Mouse (Mus musculus): ENCODE results near the gene Ddi2.
"Not testable (repeated sequence)": the region's sequence is repeated elsewhere in the genome, so short reads cannot be mapped to it uniquely, and the experiment has no call there.

The Ddi2 gene

DNA sequence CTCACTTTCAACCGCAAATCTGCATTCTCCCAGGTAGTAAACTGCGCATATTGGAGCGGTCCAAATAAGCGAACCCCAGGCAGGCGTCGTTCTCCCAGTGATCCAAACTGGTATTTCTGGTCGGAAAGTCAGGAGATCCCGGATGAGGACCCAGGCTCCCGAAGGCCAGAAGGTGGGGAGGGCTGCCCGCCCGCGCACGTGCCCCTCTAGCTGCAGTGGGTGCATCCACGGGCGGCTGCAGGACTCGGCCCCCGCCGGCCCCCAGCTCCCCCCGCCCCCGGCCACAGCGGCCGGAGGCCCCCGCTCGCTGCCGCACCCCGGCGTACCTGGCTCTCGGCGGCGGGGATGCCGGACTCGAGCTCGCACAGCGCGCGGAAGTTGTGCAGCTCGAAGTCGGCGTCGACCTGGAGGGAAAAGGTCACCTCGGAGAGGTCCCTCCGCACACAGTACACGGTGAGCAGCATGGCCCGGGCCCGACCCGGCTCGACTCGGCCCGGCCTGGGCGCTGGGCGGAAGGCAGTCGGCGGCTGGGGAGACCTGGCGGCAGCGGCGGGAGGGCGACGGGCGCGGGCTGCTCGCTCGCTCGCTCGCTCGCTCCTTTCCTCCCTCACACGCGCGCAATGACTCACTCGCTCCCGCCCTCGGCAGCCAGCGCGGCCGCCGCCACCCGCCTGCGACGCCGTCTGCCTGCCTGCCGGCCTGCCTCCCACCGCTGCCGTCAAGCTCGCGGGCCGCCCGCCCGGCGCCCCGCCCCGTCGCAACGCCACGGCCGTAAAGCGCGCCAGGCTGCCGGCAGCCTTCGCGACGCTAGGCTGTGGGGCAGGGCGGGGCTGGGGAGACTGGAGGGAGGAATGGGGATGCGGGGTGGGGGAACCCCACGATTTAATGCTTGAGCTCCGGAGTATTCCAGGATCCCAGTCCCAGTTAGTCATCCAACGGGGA, at the start of gene Ddi2:
Ddi2 (minus strand) TSS at position 689 of the 942 bp plus-strand sequence.
- peak; percentile 94 to 96 for DNase-seq (ENCODE audit: inconsistent age in 2 of 2, low spot score in 1 of 2)

DNA sequence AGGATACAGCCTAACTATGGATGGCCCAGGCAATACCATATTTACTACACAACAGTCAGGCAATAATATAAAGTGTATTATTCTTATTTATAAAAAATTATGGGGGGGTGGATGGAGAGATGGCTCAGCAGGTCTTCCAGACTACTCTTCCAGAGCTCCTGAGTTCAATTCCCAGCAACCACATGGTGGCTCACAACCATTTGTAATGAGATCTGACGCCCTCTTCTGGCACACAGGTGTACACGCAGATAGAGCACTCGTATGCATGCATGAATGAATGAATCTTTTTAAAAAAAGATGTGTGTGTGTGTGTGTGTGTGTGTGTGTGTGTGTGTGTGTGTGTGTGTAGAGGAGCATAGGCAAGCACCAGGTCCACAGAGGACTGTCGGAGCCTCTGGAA, 49.8 kb upstream of the Ddi2 start:
- not testable (repeated sequence) for DNase-seq (ENCODE audit: inconsistent age in 2 of 2, low spot score in 1 of 2)

DNA sequence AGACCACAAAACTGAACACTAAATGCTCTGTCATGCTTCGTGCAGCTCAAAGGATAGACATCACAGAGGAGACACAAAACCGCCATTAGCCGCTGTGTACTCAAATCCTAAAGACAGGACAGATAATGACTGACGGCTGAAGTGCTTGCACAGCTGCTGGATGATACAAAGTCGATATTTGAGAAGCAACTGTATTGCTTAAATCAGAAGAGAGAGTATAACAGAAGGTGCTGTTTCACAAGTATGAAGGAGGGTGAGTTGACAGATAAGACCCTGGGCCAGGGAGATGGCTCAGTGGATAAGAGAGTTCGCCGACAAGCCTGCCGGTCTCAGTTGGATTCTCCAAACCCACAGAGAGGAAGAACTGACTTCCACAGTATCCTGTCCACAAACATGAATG, 48.6 kb upstream of the Ddi2 start:
- DNase-seq (ENCODE audit: inconsistent age in 2 of 2, low spot score in 1 of 2): no peak

DNA sequence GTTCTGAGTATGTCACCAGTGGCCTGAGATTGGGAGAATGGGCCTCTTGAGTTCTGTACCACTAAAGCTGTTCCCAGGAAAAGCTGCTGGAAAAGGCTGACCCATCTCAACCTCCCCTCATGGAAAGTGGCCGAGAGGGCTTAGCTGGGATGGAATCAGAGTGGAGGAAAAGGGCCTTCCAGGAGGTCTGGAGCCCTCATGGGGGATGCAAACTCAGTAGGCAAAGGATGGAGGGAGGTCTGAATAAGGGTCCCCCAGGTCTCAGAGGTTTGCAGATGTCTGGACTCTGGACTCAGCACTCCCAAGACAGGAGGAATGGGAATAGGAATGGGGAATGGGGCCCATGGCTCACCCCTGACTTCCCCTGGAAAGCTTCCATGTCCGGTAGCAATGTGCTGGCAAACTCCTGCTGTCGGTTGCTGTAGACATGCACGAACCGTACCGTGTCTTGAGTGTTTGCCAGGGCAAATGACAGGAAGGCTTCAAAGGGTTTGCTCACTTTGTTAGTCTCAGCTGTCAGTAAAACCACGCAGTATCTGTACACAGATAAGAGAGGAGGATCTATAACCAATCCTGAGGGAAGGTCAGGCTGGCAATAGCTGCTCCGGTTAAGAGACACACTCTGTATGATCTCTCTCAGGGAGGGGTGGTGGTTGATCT, 46.4 kb upstream of the Ddi2 start:
- DNase-seq (ENCODE audit: inconsistent age in 2 of 2, low spot score in 1 of 2): no peak

DNA sequence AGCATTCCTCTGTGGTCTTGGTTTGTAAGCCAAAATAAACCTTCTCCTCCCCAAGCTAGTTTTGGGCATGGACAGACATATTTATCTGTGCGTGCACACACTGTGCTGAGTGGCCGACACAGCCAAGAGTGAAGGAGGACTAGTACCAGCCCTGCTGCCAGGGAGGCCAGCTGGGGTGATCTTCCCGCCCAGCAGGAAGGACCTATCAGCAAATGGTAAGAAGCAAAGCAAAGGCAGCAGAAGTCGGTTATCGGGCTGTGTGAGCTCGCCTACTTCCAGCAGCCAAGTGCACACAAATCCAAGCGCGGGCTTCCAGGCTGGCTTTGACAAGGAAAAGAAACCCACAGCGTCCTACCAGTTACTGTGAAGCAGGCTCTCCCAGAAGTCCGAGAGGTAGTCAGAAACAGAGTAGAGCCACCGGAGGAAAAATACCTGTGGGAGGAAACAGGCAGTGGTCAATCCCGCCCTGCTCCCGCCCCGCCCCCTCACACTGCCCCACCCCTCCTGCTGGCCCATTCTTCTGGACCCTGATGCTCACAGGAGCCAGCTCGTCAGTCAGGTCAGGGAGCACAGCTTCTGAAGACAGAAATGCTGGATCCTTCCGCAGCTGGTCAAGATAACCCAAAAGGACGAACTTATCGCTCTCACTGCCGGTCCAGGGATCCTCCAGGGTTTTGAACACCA, 44.3 kb upstream of the Ddi2 start:
- no peak for DNase-seq (ENCODE audit: inconsistent age in 2 of 2, low spot score in 1 of 2)

DNA sequence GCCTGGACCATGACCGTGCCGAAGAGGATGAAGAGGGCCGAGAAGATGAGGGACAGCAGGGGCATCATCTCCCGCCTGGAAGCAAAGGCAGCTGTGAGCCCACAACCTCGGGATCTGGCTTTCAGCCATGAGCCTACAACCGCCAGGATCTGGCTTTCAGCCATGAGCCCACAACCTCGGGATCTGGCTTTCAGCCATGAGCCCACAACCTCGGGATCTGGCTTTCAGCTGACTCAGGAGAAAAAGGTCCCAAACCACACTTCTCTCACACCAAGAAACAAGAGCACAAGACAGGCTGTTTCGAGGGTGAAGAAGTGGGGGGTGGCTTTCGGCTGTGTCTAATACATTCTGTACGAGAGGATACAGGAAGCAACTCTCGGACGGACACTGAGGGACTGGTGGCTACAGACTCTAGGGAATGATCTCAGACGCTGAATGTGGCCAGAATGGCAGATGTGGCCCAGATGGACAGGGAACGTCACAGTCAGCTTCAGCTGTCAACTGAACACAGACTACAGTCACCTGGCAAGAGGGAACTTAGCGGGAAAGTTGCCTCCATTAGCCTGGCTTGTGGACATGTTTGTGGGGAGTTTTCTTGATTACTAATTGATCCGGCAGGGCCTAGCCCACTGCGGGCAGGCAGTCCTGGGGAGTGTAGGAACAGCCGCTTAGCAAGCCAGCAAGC, 43.6 kb upstream of the Ddi2 start:
- DNase-seq (ENCODE audit: inconsistent age in 2 of 2, low spot score in 1 of 2): no peak

DNA sequence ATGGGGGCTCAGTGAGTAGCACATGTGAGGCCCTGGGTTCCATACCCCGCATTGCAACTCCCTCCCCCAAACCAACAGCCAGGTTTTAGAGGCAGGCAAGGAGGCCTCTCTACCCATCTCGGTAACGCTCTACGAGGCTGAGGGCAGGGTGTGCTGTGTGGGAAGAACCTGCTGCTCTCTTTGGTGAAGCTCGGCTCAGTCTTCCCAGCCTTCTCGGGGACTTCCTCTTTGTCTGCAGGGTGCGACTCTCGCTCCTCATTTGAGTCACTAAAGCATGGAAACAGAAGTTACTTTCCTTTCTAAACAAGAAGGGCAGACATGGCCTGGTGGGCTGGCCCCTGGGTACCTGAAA, 43.1 kb upstream of the Ddi2 start:
- DNase-seq (ENCODE audit: inconsistent age in 2 of 2, low spot score in 1 of 2): no peak

DNA sequence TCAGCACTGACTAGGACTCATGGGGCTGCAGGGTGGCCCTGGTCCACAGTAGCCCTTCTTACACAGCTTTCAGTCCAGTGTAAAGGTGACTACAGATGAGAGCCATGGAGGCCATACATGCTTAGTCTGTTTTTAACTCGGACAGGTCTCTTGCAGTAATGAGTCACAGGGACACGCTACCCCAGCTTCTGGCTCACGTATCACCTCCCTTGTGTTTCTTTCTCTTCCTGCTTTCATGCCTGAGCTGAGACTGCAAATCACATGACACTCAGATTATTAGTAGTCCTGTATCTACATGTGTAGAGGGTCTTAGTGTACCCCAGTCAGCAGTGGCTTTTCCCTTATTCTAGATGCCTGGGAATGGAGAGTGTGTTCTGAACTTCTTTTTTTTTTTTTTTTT, 41.8 kb upstream of the Ddi2 start:
- DNase-seq (ENCODE audit: inconsistent age in 2 of 2, low spot score in 1 of 2): no peak

DNA sequence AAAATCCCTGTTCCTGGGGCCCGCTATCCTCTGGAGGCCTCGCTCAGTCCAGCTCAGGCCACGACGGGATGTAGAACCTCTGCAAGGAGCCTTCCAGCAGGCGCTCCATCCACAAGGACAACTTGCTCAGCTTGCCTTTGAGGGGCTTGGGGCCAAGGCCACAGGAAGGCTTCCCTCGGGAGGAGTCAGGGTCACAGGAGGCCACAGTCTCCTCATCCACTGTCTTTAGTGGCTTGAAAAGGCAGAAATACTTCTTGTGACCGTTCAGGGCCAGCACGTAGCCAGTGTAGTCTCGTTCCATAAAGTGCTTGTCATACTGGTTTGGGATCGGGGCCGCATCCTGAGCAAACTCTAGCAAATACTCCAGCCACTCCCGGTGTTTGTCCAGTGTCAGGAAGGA, 40.3 kb upstream of the Ddi2 start:
- DNase-seq (ENCODE audit: inconsistent age in 2 of 2, low spot score in 1 of 2): peak in 1 of 2 experiments; percentile 67

DNA sequence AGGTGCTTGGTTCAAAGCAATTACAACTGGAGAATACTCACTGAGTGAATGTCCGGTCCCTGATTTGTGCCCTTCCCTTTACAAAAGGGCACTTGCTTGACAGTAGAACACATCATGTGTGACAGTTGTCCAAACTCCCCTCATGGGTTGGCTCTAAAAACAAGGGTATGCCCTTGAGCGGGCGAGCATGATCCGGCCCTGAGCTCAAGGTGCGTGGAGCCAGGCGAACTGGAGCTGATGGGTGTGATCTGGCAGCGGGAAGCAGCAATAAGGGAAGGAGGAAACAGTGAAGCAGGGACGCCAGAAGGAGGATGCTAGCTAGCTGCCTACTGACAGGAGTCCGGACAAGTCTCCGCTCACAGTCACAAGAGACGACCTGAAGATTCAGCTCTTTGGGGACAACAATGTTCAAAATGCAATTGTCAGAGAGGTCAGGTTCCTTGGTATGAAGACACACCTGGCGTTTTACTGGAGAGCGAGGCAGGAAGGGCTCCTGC, 38.9 kb upstream of the Ddi2 start:
- DNase-seq (ENCODE audit: inconsistent age in 2 of 2, low spot score in 1 of 2): peak in 1 of 2 experiments; percentile 77

DNA sequence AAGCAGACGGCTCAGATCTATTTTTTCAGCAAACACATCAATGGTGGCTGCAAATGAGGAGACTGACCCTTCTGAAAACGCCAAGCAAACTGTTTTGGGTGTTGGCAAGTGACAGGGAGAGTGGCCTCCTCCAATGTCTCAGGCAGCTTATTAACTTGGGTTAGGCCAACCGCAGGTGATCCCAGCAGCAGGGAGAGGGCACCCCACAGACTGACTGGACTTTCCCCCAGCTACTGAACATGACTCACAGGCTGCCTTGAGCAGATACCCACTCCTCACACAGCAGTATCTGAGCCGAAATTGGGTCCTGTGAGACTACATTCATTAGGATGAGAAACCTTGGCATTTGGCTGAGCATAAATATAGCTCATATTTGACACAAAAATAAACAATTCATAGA, 37.7 kb upstream of the Ddi2 start:
- no peak for DNase-seq (ENCODE audit: inconsistent age in 2 of 2, low spot score in 1 of 2)

DNA sequence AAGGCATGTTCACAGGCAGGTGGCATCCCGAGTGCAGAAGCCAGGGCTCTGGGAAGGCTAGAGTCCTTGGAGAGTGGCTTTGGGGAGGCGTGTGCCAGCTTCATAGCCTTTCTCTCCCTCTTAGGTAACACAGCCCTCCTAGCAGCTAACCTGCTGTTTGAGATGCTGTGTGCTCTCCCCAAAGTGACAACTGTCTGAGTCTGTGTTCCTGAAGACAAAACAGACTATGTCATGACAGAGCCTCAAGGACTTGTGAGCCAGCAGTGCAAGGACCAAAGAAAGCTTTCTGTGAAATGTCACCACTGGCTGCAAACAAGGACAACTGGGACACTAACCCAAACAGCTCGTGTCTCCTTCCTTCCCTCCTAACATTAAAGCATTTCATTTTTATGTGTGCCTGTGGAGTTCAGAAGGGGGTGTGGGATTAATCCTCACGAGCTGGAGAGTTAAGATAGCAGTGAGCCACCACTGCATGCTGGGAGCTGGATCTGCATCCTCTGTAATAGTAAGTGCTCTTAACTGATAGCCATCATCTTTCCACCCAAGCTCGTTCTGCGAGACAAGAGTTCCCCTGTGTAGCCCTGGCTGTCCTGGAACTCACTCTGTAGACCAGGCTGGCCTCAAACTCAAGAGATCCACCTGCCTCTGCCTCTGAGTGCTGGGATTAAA, 35.8 kb upstream of the Ddi2 start:
- DNase-seq (ENCODE audit: inconsistent age in 2 of 2, low spot score in 1 of 2): peak in 1 of 2 experiments; percentile 80

DNA sequence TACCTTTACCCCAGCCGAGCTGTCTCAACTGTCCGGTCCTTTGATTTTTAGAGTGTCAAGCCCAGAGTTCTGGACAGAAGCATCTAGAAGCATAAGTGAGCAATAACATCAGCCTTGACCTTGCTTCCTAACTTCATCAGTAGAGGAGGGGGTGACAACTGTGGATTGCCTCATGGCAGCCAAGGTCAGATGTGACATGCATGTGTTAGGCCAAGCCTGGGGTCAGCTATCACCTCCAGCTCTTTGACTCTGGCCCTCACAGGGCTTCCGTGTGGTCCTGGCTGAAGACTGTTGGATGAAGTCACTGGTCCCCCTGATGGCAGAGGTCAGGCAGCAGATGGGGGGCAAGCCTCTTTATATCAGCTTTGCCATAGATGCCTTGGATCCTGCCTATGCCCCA, 33.9 kb upstream of the Ddi2 start:
- DNase-seq (ENCODE audit: inconsistent age in 2 of 2, low spot score in 1 of 2): peak; percentile 60 to 79

DNA sequence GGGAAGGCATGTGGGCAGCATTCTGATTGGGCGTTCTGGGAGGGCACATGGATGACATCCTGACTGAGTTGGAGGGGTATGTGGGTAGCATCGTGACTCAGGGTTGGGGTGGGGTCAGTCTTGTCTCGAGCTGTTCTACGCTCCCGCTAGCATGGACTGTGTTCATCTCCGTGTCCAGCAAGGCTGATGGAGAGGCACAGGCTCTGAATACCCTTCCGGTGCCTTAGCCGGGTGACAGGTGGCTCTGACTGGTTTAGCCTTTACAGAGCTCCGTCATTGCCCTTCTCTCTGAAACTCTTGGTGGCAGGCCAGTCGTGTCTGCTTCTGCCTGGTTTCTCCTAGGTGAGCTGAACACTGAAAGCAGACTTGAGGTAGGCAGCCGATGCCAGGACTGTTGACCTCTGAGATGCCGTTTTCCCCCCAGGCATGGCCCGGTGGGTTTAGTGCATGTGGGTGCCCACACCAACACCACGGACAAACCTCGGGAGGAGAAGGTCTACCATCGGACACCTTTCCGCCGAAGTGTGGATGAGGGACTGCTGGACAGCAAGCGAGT, 32.2 kb upstream of the Ddi2 start:
- no peak for DNase-seq (ENCODE audit: inconsistent age in 2 of 2, low spot score in 1 of 2)

DNA sequence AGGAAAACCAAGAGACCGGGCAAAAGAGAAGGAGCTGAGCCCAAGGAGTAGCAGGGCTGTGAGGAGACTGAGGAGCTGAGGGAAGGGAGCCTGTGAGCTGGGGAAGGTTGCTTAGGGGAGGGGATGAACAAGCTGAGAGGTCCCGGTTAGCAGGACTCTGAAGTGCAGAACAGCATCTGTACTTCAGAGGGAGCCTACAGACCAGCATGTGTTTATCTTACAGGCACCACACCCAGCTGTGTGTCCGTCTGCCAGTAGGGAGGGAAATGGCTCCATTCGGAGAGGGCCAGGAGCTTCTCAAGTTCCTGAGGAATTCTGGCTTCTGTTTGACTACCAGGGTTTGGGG, 28.8 kb upstream of the Ddi2 start:
- no peak for DNase-seq (ENCODE audit: inconsistent age in 2 of 2, low spot score in 1 of 2)

DNA sequence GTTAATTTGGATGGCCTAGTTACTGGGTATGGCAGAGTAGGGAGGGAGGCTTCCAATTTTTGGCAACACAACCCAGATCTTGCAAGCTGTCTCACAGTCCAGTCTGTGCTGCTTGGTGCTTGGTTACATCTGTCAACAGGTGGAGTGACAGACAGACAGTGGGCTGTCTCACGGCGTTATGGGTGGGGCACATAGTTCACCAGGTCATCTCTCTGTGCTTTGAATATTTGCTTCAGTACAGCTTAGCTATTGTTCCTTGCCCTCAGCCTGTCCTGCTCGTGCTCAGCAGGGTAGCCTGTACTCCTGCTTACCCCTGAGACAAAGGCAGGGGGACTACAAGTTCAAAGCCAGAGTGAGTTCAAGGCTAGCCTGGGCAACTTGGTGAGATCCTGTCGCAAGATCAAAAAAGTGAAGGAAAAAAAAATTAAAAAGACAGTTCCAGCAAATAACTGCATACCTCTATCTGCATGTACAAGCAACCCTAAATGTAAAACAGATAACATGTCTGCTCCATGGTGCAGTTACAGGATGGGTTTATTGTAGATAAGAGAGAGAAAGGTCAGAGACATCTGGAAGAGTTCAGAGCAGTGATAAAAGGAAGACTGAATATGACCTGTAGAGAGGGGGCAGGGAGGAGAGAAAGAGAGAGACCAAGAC, 28.3 kb upstream of the Ddi2 start:
- no peak for DNase-seq (ENCODE audit: inconsistent age in 2 of 2, low spot score in 1 of 2)

DNA sequence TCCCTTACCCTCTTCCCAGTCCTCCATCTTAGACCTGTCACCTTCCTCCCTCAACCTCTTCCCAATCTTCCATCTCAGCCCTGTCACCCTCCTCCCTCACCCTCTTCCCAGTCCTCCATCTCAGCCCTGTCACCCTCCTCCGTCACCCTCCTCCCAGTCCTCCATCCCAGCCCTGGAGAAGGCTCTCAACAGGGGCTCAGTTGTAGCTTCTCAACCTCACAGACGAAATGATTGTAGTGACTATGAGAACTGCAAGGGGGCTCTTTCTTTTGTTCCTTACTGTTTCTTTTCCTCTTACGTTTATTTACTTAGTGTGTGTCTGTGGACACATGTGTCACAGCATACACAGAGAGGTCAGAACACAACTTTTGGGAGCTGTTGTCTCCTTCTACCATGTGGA, 27.6 kb upstream of the Ddi2 start:
- DNase-seq (ENCODE audit: inconsistent age in 2 of 2, low spot score in 1 of 2): no peak

DNA sequence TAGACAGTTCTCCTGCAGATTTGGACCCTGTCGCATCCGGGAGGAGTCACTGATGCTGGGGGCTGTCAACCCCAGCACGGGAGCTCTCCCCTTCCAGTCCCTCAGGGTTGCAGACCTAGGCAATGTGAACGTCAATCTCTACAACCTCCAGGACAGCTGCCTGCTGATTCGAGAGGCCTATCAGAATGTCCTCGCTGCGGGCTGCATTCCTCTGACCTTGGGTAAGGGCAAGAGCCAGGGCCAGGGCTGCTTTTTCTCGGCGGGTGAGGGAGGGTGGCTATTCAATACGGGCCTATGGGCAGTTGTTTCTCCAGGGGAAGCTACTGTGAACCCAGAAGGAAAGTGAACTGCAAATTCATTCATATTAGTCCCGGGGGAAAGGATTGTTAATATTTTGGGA, 26.3 kb upstream of the Ddi2 start:
- DNase-seq (ENCODE audit: inconsistent age in 2 of 2, low spot score in 1 of 2): peak; percentile 85 to 92

DNA sequence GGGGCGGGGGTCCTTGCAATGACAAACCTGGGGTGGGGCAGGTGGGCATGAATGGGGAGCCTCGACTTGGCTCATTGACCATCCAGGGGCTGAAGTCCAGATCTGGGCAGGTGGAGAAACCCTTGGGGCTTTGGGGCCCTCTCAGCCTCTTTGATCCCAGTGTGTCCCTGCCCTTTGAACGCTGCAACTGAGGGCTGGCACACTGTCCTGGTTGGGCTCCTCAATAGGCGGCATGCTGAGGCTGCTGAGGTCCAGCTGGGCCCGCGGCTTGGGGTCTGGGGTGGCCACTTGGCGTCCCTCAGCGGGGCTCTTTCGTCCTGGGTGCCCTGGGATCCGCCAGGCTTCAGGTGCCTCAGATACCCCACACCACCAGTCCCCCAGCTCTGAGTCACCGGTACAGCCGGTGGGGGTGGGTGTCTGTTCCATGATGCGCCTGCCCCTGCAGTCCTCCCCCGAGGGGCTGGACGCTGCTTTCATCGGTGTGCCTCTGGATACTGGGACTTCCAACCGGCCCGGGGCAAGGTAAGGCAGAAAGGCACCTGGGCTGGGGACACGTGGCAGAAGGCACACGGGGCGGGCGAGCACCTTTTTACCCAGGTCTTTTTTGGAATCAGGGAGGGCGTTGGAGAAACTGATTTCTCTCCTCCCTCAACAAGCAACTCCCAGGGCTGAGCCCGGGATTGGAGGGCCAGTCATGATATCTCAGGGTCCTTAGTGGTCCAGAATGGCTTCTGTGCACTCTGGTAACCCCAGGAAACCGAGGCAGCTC, 23.5 kb upstream of the Ddi2 start, which contains the start of gene Agmat:
Agmat (plus strand) TSS at position 95 of the 769 bp plus-strand sequence.
- peak in 1 of 2 experiments; percentile 56 for DNase-seq (ENCODE audit: inconsistent age in 2 of 2, low spot score in 1 of 2)
